Mouse (Mus musculus) telencephalon, adult 2 months (tissue): ENCODE measurements around the gene Epb41l2.

Experiments
- DNase-seq: peaks from one replicate; pipeline ENCODE4 v3.0.0-alpha.2; 2011; ENCODE audit warnings: low read depth, low spot score

Gene Epb41l2

DNA sequence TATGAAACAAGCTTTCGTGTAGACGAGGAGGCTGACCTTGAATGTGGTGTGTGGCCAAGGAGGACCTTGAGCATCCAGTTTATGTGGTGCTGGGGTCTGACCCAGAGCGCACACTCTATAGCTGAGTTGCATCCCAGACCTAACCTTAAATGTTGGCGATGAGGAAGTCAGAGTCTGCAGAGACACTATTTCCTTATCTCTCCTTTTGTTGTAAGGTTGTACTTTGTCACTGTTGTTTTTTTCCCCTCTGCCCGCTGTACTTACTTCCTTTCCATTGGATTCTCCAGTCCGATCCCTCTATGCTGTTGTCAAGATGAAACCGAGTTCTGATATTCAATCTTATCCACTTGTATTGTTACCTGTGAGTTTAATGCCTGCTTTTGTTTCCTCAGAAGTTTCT is 5.6 kb downstream of the Epb41l2 start:
- no peak for DNase-seq

DNA sequence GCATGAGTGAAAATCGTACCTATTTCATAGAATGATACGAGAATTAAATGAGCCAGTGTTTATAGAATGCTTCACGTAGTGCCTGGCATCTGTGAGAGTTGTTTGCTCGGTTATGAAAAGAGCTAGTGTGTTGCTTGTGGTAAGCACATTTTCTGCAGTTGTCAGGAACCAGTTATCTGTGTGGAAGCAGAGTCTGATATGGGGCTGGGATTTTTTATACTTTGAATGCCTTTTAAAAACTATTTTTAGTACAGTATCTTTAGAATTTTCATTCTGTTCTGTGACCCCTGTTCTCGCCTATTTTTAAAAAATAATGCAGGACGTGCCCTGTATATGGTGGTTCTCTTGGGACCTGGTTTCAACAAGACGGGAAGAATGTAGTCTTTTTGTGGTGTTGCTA is 6.1 kb downstream of the Epb41l2 start:
- no peak for DNase-seq

DNA sequence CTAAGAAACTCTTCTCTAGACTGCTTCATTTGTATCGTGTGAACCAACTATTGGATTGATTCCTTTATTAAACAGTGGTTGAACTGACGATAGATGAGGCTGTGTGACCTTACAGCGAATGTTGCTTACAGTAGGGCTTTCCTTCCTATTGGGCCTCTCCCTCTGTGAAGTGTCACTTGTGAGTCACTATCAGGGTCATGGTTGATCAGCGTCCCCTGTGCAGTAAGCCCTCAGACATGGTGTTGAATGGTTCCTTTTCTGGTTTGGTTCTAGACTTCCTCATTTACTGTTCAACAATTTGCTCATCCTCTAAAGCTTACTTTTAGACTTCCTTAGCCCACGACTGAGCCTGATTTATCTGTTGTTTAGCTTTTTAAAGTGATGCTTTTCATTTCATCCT is 7.1 kb downstream of the Epb41l2 start:
- no peak for DNase-seq

DNA sequence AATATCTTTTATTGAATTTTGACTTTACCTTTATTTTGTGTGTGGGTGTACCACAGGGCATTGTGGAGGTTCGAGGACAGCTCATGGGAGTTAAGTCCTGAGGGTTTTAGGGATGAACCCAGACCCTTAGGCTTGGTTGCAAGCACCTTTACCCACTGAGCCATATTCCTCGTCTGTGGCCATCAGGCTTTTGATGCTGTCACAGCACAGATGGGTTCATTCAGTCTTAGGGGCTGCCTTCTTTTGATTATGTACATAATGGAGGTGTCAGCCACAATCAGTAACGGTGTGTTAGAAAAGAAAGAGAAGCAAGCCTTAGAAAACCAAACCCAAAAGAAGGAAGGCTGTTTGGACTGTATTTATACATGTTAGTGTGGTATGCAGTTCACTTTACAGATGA is 9.3 kb downstream of the Epb41l2 start:
- no peak for DNase-seq

DNA sequence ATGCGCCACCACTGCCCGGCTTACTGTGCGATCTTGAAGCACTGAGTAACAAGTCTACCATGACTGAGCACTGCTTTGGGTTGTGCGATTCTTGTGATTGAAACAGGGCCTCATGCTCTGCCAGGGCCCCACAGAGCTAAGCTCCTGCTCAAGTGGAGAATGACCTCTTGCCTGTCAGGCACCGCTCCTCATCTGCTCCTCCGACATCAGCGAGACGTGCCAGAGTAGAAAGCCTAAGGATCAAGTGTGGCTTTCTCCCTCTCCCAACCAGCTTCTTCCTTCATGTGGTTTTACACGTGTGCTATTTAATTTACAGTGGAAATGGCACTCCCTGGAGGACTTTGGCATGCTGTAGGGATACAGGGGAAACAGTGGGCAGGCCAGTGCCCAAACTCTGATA is 10.1 kb downstream of the Epb41l2 start:
- DNase-seq = no peak

DNA sequence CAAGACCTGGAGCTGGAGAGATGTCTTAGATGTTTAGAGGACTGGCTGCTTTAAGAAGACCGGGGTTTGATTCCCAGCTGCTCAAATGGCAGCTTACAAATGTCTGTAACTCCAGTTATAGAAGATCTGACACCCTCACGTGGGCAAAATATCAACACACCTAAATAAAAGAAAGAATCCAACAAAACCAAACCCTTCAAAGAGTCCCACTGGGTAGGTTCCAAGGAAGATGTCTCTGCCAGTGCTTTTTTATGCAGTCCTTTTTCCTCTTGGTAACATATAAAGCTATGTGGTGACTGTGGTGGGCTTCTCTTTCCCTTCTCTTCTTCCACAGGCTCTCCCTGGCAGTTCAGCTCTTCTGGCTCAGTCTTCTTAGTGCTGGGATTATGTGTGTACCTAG is 11.7 kb downstream of the Epb41l2 start:
- DNase-seq = no peak

DNA sequence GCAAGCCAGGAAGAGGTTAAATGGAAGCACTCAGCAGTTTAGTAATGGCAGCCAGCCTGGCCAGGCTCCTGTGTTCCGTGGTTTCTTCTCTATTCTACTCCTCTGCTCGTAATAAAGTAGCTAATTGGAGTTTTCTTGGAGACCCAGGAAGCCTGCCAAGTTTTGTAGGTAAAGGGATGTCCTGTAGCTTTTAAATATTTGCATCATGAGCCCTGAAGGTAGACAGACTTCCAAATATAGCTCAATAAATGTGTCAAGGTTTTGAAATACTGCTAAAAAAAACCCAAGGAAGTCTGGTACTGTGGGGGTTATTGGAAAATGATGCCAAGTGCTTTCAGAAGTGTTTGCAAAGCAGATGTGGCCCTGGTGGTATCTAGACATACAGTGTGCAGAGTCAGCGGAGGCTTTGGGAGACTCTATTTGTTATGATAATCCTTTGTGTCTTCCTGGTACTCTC is 12.3 kb downstream of the Epb41l2 start:
- no peak for DNase-seq

DNA sequence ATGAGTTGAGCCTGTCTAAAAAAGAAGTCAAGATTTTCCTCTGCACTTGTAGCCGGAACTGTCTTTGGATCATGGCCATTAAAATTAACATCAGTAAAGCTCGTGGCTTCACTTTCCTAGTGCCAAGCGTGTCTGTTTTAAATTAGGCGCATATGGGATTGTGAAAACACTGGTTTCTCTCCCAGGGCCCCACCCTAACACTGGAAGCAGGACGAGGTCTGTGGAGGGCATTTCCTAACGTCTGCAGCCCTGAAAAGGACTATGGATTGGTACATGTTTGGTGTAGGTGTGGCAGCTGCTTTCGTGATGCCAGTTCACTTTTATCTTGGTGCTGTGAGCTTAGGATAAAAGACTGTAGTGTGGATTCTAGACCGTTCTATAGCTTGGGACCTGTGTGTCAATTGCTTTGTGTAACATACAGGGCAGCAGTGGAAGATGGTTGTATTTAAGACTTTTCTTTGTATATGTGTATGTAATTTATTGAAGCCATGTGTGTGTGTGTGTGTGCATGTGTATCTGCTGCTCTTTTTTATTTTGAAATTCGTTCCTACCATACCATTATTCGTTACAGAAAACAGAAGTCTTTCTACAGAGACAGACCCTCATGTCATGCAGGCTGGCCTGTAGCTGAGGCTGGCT is 13.0 kb downstream of the Epb41l2 start:
- DNase-seq = no peak

DNA sequence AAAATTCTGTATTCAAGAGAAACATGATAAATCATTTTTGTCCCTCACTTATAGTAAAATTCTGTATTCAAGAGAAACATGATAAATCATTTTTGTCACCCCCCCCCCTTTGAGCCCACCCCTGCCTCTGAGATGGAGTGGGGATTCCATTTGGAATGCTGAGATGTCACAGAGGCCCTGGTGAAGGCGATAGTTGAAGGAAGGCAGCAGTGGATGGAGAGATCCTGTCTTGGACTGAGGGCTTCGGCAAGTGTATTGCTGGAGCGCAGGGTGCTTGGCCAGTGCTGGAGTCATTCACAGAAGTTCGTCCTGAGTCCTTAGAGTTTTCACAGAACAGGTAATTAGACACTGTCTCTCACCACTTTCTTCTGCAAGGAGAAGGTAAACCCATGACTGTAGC is 15.4 kb downstream of the Epb41l2 start:
- DNase-seq = no peak

DNA sequence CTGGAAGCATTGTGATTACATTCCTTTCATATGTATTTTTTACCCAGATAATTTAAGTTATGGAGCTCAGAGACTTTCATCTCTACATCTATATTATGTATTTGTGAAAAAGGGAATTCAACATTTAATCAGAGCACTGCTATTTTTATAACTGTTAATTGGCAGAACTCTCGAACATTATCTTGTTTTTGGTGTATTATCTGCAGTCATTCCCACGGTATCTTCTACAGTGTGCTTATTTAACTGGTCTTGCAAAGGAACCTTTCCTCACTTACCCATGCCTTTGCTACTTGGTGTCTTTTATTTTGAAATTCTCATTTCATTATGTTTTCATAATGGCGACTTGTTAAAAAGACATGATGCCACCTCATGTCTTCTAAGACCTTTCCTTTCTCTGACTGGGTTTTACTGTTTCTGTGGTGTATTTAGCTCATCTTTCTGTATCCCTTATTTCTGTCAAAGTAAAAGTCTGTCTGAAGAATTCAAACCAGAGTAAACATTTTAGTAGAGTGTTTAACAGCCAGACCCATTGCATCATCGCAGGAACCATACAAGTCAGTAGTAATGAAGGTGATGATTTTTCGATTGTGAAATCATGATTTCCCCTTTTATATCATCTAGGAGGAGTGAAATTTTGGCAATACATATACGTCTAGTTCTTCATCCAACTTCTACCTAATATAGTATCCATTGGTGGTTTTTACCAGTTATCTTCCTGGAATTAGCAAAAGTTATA is 21.3 kb downstream of the Epb41l2 start:
- DNase-seq = no peak

DNA sequence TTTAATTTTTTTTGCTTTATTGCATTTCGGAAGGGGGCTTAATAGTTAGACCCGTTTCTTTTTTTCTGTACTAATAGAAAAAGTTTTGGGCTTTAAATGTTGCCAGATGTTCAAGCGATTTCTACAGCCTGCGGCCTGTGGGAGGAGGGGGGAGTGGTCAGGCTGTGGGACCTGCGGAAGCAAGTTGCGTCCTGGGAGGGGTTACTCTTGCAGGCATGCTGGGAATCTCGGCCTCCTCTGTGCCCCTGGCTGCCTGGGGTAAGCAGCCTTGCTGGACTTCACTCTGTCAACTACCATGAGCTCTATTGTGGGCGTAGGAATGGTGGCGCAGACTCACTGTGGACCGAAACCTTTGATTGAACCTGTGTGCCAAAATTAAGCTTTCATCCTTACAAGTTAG is 22.4 kb downstream of the Epb41l2 start:
- no peak for DNase-seq

DNA sequence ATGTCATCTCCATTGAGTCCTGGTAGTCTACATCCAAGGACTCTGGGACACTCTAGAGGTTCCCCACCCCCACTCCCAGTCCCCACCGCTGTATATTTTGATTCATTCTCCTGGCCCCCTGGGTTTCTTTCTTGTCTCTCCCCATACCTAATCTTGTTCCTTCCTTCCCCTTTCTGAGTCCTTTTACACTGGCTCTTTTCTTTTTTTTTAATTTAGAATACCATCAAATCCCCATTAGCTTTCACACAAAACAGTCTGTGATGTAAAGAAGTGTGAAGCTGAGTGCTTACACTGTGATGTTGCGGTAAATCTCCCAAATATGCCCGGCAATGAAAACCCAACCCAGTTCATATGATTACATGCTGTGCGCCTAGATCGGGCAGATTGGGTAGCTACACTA is 23.6 kb downstream of the Epb41l2 start:
- DNase-seq = no peak

DNA sequence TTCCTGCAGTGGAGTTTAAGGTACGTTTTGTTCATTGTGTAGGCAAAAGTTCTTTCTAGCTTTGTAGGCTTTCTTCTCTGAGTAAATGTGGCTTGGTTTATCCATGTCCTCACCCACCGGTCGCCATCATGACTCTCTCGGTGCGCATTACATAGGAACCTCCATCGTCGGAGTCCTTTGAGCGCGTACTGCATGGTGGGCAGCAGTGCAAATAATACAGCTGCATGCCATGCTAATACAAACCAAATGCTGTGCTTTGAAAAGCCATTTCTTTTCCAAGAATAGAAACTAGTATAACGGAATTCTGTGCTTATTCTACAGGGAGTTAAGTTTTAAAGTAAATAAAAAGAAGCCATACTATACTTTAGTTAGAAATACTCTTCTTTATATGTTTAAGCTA is 24.8 kb downstream of the Epb41l2 start:
- DNase-seq = no peak

DNA sequence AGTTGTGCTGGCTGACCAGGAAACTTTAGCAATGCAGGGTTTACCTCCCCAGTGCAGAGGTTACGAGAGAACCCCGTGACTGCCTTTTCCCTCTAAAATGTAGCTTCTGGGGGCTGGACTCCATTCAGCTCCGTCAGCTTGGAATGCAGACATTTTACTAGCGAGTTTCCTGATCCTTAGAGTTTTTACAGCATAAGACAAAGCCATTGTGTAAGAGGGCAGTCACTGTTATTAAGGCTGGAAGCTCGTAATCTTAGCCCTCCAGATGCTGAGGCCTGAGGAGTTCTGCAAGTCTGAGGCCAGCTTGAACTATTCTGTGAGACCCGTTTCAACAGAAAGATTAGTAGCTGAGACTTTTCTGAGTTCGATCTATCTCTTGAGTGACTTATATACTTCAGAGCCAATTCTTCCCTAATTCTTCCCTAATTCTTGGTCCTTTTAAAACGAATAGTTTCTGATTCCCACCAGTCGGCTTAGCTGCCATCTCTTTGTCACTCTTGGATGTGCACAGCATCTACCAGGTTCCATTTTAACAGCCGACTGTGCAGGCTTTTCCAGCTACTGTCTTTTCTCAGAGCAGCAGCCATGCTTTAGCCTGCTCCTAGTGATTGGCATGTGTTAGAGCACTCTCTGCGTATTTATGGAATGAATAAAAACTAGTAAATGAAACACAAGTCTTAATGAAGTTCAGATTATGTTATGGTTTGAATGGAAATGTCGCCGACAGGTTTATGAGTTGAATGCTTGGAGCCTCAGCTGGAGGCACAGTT is 26.4 kb downstream of the Epb41l2 start:
- DNase-seq = no peak

DNA sequence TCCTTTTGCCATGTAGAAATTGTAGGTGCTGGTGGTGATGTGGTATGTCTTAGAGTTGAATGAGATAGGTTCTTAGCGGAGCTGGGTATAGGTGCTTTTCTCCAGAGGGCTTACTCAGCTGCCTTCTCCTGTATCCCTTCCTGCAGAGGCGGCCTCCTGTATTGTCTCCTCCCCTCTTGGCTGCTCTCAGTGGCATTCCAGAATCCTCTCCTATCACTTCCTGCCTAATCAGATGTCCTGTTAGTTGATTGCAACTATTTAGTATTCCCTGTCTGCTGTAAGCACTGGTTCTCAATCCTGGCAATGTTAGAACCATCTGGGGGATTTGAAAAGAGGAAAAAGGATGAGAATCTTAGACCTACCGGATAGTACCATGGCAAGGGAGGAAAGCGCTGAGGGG is 27.3 kb downstream of the Epb41l2 start:
- no peak for DNase-seq

DNA sequence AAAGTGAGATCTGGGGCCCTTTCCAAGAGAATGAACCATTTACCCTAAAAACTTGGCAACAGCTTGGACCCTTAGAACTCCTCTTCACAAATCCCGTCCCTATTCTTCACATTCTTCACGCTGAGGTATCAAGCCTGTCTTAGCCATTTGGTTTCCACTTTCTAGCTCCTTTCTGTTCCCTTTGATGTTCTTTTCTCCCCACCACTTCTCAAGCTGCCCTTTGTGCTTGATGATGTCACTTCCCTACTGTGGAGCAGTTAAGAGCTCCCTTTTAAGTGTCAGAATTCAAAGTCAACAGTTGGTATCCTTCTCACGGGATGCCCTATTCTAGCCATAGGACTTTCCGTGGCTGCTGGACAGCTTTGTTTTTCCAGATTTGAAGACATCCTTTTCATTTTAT is 27.7 kb downstream of the Epb41l2 start:
- no peak for DNase-seq

DNA sequence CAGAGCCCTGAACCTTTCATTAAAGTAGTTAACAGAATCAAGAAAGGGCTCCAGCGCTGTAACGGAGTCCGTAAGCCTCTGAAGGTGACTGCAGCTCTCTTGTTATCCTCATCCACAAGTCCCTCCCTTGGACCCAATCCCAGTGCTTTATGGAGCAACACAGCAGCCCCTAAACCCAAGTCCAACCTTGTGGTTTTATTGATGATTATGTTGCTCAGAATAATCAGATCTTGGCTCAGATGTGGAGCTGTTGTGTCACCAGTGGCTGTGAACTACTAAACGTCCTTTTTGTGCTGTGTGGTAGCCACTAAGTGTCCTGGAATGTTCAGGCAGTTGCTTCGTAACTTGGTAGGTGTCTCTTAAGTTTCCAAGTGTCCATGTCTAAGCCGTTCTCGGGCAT is 33.2 kb downstream of the Epb41l2 start:
- DNase-seq = no peak

DNA sequence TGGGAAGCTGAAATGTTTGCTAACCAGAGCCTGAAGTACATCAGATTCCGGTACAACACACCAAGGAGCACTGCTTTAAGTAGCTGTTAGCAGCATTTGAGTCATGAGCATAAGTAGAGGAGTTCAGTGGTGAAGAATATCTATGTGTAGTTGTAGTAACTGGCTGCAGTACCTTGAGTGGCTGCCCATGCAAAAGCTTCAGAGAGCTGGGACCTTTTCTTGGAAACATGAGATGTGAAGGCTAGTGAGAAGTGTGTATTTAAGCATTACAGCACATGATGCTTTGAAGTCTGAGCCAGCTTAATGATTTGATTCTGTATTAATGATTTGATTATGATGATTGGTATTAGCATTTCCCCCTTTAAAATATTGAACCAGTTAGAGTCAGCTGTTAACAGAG is 34.1 kb downstream of the Epb41l2 start:
- no peak for DNase-seq

DNA sequence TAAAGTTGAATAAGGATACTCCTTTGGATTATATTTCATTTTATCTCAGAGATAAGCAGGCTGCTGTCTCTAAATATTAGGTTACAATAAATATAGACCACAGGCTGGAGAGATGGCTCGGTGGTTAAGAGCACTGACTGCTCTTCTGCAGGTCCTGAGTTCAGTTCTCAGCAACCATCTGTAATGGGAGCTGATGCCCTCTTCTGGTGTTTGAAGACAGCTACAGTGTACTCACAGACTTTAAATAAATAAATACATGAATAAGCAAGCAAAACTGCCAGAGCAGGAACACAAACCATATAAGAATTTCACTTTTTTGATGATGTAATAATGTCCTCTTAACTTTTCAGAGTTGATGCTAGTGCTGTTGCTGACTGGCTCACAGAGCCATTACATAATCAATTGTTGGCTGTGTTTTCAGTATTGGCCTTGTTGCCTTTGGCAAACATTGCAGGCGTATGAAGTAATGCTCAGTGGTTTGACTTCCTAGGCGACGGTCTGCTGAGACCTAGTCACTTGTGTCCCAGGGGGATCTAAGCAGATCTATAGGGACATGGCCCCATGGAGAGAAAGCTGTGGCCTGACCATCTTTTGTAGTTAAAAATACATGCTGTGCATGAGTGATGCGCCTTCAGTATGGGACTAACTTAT is 35.8 kb downstream of the Epb41l2 start:
- no peak for DNase-seq

DNA sequence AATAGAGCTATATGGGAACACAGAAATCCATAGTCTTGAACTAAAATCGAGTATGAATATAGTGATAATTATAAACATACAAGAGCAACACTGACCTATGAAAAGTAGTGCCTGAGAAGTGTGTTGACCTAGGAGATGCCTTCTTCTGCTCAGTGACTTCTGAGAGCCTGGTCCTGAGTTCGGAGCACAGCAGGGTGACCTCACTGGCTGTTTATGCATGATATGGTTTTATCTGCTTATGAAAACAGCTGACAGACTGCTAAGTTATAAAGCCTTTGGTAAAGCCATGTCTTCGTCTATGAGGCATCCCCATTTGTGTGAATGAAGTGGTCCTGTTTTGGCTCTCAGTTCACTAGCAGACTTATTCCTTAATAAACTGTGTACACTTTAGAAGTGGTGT is 37.3 kb downstream of the Epb41l2 start:
- no peak for DNase-seq

DNA sequence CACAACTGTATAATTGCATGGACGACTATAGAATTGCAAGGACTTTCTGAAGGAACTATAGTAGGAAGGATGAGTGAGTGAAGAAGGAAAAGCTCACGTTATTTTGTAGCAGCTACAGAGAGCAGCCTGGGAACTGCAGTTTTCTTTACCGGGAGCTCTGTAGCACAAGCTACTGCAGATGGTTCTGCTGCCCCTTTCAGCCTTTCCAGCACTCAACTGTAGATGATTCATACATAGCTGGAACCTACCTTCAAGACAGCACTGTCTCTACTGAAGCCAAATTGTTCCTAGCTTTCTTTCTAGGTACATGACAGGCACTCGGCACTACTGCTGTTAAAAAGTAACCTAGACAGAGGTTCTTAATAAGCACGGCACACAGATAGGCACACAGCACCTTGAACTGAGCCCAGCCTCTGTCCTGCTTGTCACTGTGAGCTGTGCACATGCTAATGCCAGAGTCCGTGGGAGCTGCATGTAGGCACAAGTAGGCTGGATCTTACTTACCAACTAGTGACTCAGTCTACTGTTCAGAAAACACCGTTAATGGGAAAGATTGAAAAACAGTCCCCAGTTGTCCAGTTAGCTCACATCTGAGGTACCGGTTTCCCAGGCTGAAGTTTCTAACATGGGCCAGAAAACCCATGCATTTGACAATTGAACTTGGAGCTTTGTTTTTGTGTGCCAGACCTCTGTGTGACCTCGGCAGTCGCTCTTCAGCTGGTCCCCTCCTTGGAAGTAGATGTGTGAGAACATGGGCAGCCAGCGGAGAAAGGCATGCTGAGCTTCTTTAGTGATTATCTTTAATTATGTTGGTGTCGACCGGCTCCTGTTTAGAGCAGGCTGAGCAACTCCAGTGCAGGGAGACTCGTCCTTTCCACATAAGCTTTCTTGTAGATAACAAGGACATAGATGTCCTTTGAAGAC is 38.4 kb downstream of the Epb41l2 start:
- peak; percentile 55 for DNase-seq
